Mouse (Mus musculus) bone marrow macrophage, adult 2 months (primary cell): ENCODE measurements around the gene Kif1b.

Experiments used
- CTCF ChIP-seq: IDR thresholded peaks from 2 replicates; pipeline ENCODE4 v1.5.1; 2012; ENCODE audit warnings: low read depth, mild to moderate bottlenecking, low read length, moderate library complexity
- POLR2A ChIP-seq: IDR thresholded peaks from 2 replicates; pipeline ENCODE4 v1.6.1; 2012; ENCODE audit warnings: mild to moderate bottlenecking, low read depth, low read length, borderline replicate concordance

DNA sequence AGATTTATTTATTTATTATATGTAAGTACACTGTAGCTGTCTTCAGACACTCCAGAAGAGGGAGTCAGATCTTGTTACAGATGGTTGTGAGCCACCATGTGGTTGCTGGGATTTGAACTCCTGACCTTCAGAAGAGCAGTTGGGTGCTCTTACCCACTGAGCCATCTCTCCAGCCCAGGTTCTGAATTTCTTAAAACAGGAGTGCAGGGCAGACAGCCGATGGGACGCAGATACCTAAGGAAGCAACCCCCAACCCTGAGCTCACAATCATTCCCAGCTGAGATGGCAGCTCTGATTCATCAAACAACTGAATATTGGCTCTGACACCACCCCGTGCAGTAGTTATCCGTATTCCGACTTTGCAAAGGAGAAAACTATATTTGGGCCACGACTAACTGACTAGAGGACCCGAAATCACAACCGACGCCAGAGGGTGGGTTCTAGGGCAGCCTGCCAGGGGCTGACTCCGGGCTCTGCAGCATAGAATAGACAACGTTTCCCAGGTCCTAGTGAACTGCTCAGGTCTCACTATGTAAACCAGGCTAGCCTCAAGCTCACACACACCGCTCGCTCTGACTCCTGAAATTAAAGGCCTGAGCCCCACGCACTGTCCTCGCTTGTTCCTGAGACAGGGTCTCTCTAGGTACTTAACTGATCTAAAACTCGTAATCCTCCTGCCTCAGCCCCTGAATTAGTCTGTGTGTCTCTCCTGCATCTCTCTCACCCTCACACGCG lies 171.2 kb downstream of the Kif1b start:
- TF ChIP-seq CTCF, result no peak
- TF ChIP-seq POLR2A, result no peak
